Mouse (Mus musculus) megakaryocyte, embryonic 14.5 days (primary cell): ENCODE data around the gene Ablim1.

Experiments used
- FLI1 ChIP-seq: IDR thresholded peaks from 2 replicates; pipeline ENCODE4 v1.6.1; 2012; ENCODE audit warnings: low read length, inconsistent platforms, mixed read lengths
- GATA1 ChIP-seq: IDR thresholded peaks from 3 replicates; pipeline ENCODE4 v1.6.1; 2012; ENCODE audit warnings: mixed read lengths, low read length, inconsistent platforms, borderline replicate concordance

DNA sequence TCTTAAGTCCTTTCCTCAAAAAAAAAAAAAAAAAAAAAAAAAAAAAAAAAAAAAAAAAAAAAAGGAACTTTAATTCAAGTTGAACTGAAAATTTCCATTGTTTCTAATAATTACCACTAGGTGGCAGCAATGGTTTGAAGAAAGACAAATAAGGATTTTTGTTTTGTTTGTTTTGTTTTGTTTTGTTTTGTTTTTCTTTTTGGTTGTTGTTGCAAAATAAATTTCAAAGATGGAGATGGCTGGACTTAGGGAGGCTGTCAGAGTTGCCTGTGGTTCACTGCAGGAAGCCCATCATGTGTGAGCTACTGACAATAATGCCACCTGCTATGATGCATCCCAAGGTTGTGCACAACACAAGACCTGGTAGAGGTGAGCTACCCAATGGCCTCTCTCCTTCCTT lies 176.7 kb downstream of the Ablim1 start:
- TF ChIP-seq GATA1 (no peak), FLI1 (no peak)
